Mouse (Mus musculus): Measurements from ENCODE around the gene Skint6. TPM values are rescaled to one million over a fixed set of nuclear protein-coding genes. Genes with fewer than 3 reads are reported as not detected.

The Skint6 gene
- polyA plus RNA-seq (2017; shearing (Covaris generic)), result not detected

DNA sequence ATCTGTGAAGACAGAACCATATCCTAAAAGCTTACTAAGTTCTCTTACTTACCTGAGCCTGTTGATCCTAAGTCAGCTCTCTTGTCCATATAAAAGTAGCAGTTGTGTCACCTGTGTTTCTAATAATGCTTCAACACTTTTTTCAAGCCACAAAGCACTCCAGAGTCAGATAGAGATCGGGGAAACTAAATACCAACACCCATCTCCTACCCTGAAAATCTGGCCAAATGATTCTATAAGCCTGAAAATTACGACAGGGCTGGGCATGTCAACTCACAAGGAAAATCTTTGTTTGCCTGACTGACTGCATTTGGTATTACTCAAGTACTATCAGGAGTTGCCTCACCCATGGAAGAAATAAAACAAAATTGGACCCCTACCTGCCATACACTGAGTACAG, at the start of gene Skint6:
Skint6 (minus strand) TSS at position 101 of the 400 bp plus-strand sequence.

DNA sequence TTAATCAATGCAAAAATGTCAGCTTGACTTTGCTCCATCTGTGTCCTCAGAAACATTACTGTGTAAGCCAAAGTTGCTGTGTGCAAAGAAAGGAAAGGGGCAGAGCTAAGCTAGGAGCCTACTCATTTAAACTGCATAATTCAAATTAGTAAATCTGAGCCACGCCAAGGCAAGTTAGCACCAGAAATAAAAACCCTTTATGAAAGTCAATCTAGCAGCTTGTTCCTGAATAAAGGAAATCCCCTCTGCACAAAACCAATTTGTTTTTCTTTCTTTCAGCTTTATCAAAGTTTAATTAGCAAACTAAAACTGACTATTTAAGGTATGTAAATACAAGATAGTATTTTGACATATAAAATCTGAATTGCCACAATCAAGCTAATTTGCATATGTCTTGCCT, 512.0 kb downstream of the Skint6 start, which contains the start of gene Skint10:
Skint10 (minus strand) TSS at position 101 of the 400 bp plus-strand sequence.

